Mouse (Mus musculus): ENCODE results near the gene Ackr4.
A peak's percentile ranks its signal among the peaks of the same experiment; 100 is the strongest.

The Ackr4 gene

DNA sequence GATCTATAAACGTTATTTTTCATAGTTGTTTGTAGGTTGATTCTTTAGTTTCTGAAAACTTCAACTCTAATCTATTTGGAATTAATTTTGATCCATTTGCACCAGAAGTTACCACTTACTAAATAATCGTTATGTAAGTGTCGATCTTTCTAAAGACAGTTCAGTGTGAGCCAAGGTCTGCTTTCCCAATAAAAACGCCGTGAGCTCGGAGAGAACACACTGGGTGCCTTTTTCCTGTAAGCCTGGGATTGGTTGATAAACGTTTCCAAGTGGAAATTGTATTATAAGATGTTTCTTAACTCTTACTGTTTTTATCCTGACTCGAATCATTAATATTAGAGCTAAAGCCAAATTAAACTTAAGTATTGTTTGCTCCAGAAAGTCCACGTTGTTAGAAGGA, 19.8 kb downstream of the Ackr4 start:
- DNase-seq (ENCODE audit: low spot score in 2 of 2): no peak

DNA sequence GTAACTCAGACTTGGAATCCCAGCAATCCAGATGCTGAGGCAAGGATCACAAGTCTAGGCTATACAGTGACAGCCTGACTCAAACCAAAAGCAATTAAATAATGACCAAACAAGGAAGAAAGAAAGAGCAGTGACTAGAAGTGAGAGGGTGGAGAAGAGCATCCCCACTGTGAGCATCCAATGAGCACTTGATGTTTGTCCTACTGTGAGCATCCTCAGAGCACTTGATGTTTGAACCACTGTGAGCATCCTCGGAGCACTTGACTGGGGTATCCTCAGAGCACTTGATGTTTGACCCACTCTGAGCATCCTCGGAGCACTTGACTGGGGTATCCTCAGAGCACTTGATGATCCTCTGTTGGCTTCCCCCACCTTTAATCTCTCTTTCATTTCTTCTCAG, 21.7 kb downstream of the Ackr4 start:
- no peak for DNase-seq (ENCODE audit: low spot score in 2 of 2)

DNA sequence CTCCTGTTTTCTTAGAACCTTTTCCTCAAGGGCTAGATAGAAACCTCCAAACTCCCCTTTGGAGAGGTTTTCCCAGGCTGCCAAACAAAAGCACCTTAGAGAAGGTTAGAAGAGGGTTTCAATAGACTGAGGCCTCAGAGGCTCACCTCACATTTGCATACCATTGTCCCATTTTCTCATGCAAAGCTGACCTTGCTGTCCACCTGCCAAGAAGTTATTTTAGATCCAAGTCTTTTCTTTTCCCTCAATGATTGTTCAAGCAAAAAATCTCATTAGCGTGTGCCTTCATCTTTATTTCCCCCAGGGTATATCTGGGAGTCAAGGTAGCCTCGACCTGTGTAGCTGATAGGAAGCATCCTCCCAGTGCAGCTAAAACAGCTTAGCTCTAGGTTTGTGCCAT, 23.8 kb downstream of the Ackr4 start:
- no peak for DNase-seq (ENCODE audit: low spot score in 2 of 2)

DNA sequence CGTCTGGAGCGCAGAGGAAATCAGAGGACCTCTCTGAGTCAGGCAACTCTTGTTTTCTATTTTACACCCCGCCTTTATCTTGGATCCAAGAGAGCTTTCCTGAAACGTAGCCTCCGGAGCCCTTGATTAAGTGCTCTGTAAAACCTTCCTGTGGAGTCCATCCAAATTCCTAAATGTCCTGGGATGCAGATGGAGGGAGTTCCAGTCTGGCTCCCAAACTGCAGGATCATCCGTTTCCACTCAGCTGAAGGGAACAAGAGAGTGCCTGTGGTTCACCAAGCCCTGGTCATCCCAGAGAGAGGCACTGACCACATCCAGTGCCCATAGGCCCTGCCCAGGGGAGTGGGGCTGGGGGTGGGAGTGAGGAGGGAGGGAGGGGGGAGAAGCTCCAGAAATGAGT, 24.4 kb downstream of the Ackr4 start:
- no peak for DNase-seq (ENCODE audit: low spot score in 2 of 2)

DNA sequence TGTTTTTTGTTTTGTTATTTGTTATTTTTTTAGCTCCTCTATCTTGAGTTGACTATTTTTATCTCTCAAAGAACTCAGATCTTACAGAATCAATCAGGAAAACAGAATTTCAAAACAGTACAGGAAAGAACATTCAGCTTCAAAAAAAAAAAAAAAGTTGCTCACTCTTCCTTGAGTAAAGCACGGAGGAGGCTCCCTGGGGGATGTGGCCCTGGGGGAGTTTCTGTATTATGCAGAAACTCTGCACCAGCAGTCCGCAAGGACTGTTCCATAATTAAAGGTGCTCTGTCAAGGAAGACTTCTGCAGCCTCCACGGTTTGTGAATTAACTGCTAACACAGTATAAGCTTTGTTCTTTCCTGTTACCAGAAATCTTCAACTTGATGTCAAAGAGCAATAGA, 25.3 kb downstream of the Ackr4 start:
- no peak for DNase-seq (ENCODE audit: low spot score in 2 of 2)

DNA sequence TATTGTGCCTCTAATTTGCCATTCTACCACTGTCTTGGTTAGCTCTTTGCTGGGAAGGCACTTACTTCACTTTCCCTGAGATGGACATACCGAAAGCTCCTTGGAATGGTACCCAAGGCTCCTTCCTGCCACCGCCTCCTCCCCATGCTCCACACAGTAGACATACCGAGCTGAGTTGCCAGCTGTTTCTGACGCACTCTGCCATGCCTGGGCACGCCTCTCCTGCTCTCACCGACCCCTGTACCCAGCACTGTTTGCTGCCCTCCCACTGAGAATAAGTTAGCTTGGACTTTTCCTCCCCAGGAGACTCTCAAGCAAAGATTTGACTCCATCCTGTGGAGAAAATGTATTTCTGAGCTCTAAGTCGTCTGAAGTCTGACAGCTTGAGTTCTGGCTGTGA, 25.9 kb downstream of the Ackr4 start:
- DNase-seq (ENCODE audit: low spot score in 2 of 2): no peak

DNA sequence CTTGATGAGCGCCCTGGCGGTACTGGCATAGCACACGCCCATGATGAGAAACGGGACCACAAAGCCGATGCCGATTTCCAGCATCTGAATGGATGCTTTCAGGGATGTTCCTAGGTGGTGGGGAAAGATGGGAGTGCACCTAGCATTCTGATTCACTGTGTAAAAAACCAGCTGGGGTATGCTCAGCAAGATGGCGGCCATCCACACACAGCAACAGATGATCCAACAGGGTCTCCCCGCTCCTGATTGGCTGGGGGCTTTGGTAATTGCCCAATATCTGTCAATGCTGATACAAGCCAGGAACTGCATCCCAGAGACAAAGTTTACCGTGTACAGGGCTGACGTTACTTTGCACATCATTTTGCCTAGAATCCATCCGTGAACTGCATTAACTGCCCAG, 27.7 kb downstream of the Ackr4 start:
- DNase-seq (ENCODE audit: low spot score in 2 of 2): no peak

DNA sequence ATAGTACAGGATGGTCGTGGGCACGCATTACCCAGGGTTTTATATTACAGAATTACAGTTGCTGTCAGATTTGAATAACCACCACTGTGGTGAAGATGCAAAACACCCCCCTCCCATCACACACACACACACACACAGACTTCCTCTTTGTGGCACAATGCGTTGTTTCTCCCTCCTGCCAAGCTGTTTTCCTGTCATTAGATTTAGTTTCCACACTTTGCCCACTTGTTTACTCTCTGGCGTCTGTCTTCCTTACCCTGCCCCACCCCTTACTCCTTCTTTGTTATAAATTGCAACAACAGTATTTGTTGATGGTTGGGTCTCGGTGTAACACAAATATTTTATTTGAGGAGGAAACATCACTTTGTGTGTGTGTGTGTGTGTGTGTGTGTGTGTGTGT, 28.5 kb downstream of the Ackr4 start:
- no peak for DNase-seq (ENCODE audit: low spot score in 2 of 2)

DNA sequence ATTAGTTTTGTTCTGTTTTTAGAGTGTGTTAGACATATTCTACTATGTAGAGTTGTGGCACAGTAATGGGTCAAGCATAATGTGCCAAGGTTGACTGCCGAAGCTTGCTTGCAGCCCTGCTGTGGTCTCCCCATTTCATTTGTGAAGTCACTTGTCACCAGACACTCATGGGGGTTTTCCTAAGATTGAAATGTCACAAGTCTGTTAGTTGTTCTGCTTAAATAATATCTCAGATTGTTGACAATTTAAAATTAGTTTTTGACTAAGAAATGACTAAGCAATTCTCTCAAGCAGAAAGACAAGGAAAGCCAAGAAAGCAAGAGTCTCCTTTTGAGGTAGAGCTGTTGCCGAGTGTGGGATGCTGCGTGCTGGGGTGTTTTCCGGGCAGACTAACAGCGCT, 33.8 kb downstream of the Ackr4 start:
- DNase-seq (ENCODE audit: low spot score in 2 of 2): no peak

DNA sequence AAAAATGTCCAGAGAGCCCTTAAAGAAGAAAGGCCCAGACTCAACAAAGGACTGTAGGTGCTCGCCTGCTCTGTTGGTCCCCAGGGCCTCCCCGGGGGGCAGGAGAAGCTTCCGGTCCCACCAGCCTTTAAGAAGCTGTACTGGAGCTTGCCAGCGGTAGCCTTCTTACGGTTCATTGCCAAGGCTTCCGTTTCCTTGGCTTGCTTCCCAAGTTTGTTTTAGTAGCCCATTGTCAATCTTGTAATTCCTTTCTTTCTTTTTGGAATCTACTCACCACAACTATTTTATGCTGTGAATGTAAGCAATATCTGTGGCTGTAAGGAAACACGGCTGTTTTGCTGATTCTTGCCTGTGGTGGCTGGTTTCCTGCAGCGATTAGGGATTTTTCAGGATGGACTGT, 38.2 kb downstream of the Ackr4 start:
- no peak for DNase-seq (ENCODE audit: low spot score in 2 of 2)

DNA sequence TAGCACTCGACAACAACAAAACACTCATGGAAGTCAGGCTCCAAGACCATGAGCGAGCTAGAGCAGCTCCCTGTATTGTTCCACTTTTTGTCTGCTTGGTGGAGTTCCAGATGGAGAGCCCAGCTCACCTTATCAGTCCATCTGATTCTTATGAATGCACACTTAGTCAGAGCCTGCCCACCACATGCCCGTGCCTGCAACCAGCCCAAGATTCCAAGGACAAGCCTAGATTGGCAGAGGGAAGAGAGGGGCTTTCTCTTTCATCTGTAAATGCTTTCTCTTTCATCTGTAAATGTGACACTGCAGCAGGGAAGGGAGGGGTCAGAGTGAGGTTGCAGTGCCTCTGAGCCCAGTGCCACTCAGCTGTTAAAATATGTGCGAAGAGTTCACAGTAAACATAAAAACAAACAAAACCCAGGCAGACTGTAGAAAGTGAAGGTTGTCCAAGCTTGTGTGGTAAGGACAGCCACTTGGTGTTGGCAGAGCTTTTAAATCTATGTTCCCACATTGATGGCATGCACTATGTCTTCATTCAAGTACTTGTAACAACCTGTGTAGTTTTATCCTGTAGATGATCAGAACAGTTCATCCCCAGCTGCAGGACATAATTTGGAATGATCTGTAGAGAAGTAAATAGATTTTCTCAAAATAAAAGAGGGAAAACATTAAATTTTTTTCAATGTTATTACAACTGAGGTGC, 40.9 kb downstream of the Ackr4 start:
- DNase-seq (ENCODE audit: low spot score in 2 of 2): no peak

DNA sequence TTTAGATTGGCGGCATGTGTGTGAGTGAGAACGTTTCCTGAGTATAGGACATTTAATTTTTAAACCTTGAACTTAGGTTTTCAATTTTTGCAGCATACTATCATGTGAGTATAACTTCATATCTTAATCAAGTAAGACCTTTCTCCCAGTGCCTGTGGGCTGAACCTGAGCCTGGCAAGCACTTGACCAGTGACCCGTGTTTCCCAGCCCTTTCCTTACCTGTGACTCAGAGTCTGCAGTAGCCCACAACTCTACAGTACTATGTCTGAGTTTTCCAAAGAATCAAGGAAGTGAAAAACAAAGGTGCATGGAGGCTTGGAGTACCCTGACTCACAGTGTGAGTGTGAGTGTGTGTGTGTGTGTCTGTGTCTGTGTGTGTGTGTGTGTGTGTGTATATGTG, 46.7 kb downstream of the Ackr4 start:
- no peak for DNase-seq (ENCODE audit: low spot score in 2 of 2)

DNA sequence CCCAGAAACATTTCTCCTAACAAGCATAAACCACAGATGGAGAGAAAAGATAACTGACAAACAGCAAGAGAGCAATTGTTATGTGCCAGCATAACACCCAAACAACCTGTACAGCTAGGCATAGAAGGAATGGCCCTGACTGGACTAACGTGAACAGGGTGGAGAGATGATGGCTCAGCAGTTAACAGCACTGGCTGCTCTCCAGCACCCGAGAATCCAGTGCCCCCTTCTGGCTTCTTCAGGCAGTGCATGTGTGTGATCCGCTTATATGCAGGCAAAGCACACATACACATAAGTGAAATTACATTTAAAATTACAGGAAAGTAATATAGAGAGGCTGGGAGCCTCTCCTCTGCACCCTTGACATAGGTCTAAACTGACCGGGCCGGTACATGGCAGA, 47.4 kb downstream of the Ackr4 start:
- no peak for DNase-seq (ENCODE audit: low spot score in 2 of 2)

DNA sequence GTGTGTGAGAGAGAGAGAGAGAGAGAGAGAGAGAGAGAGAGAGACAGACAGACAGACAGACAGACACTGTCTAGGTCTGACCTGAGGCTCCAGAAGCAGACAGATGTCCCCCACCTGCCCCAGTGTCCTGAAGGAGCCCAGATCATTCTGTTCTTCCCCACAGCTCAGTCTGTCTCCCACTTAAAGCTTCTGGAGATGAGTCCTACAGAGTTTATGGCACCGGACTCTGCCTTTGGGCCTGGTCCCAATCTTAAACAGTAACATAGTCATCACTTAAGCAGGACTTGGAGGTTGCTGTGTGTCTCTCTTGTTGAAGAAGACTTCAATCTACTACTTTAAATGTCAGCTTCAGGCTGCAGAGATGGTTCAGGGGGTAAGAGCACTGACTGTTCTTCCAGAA, 48.0 kb downstream of the Ackr4 start:
- DNase-seq (ENCODE audit: low spot score in 2 of 2): no peak

DNA sequence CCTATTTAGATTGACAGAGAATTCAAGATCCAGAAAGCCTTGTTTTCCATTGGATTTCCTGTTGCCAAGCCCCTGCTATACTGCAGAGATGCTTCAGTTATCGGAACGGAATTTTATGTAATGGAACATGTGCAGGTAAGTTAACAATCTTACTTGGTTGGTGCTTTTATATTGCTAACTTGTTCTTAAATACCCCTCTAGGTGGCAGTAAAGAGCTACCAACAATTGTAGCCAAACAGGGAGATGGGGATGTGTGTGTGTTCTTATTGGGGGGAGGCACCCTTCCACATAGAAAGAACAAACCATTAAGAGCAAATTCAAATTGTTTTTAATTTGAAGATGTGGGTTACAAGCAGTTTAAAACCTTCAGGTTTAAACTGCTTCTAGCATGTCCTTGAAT, 50.9 kb downstream of the Ackr4 start:
- DNase-seq (ENCODE audit: low spot score in 2 of 2): no peak

DNA sequence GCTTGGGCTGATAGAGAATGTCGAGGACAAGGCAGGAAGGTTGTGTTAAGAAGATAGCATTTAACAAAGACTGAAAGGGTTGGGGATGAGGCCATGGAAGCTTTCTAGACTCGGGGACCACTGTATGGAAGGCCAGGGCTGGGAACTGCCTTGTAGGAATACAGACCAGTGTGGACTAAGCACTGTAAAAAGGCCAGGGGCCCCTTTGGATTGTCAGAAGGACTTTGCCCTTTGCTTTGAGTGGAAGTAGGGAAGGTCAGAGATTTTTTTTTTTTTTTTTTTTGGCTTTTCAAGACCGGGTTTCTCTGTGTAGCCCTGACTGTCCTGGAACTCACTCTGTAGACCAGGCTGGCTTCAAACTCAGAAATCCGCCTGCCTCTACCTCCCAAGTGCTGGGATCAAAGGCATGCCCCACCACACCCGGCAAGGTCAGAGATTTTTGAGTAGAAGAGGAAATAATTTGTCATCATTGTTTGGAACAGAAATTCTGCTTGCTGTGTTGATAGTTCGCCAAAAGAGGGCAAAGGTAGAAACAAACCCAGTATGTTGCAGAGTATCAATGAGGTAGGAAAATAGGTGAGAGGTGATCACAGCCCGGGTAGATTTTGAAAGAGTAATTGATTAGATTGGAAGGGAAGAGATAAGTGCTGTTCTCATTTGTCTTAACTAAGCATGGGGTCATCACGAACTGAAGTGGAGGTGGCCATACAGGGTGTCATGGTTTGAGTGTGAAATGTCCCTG, 55.7 kb downstream of the Ackr4 start:
- no peak for DNase-seq (ENCODE audit: low spot score in 2 of 2)

DNA sequence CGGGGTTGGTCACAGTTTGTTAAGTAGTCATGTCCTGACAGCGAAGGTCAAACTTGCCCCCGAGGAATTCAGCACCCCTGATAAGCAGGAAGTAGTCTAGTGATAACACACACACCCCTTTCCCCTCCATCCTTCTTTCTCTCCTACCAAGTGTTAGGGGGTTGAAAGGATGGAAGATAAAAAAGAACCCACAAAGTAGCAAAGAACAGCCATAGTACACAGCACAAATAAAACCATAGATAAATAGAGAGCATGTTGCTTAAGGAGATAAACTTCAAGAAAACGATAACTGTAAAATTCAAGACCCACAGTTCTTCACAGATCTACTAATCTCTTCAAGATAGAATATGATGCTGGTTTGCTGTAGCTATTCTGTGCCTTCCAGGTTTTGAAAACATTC, 56.5 kb downstream of the Ackr4 start:
- no peak for DNase-seq (ENCODE audit: low spot score in 2 of 2)

DNA sequence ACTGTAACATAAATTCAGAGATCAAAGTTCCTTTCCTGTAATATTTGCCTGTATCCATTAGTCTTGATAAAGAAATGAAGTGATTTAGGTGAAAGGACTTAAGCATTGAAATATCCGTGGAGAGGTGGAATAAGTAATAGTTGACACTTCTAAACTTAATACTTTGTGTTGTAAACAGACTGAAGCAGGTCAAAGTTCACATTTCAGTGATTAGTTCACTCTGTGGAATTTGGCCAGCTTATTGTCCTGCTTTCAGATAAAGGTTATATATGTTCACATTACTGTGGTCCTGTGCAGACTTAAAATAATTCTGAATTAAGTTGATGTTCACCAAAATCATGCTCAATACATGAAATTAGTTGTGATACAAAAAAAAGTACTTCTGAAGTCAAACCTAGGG, 62.2 kb downstream of the Ackr4 start:
- DNase-seq (ENCODE audit: low spot score in 2 of 2): no peak

DNA sequence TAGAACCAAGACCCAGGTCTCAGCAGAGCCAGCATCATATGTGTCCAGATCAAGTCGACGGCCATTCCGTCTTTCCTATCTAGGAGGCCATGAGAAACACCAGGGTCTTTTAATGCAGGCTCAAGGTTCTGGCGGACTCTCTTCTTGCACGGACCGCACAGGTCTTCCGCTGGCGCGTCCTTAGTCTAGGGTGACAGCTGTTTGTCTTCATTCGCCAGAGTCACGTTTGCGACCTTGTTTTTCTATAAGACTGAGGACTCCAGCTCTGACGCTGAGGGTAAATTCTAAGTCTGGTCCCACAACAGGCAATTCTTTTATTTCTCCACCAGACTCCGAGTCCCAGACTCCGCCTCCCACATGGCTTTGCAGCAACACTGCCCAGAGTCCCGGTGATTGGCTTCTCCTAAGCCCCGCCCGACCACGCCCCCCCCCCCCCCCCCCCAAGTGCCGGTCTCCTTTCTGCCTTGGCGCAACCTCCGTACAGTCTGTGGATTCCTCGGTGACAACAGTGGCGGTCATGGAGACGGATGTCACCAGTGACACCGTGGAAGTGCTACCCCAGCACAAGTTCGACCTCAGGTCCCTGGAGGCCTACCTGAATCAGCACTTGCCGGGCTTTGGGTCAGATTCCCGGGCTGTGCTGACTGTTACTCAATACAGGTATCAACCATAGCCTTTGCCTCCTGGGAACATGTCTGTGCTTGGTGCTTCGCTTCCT, 63.3 kb downstream of the Ackr4 start, which contains the start of gene Acad11:
Acad11 (plus strand) TSS at position 134 of the 718 bp plus-strand sequence.
- peak; percentile 81 to 92 for DNase-seq (ENCODE audit: low spot score in 2 of 2)

DNA sequence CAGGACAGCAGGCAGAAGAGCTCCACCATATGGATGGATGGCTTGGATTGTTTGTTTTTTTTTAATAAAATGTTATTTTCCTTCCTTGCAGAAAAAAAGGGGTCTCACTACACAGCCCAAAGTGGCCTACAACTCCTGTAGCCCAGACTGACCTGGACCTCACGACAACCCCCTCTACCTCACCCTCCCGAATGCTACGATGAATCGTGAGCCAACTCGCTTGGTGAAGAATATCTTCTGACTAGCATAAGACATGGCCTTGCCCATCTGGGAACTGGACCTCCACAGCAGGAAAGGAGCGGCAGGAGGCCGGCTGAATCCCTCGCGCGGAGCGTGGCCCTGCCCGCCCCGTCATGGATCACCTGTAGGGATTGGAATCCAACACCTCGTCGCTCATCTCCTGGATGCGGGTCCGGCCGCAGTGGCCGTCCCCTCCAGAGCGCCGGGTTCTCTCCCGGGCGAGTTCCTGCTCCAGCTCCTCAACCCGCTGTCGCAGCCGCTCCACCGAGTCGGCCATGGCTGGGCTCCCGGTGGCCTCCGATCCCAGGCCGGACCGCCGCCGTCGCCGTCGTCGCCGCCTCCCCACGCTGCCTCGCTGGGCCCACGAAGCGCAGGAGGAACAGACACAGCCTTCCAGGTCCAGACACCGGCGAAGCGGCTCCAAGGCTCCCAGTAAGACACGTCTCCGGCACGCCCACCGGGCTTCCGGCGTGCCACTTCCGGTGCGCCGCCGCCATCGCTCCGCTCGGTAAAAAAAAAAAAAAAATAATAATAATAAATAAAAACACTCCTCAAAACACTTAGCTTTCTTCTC, 64.1 kb downstream of the Ackr4 start, which contains the start of gene Uba5:
Uba5 (minus strand) TSS at position 705 of the 814 bp plus-strand sequence.
- DNase-seq (ENCODE audit: low spot score in 2 of 2): no peak

DNA sequence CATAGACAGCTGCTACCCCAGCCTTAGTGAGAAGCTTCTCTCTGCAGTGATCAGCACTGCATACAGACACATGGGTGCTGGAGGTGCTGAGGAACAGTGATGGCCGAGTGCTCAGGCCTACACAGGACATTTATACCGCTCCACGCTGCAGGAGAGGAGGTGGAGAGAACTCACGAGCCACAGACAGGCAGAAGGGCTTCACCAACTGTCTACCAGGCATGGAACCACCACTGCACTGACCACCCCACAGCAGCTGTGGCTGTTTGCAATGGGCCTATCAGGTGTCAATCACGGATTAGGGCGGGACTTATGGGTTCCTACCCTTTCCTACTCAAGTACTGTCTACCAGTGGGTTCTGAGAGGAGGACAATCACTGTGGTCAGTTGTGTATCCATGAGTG, 75.7 kb downstream of the Ackr4 start:
- DNase-seq (ENCODE audit: low spot score in 2 of 2): no peak

DNA sequence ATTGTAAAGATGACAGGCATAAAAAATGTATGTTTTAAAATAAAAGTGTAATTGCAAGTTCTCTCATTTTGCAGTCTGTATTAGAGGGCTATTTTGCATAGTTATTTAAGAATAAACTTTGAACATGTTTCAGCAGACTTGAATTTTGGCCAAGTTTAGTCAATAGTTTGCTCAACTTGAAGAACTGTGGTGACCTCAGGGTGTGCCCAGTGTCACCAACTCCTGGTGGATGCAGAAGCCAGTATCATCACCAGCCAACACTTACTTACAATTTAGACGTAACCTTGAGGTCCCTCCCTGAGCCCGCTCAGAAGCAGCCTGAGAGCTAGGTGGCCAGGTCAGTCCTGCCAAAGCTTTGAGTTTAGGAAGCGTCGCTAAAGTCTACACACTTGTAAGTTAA, 83.1 kb downstream of the Ackr4 start:
- no peak for DNase-seq (ENCODE audit: low spot score in 2 of 2)
